Mouse (Mus musculus): Measurements from ENCODE around the gene Gm2a.

DNA sequence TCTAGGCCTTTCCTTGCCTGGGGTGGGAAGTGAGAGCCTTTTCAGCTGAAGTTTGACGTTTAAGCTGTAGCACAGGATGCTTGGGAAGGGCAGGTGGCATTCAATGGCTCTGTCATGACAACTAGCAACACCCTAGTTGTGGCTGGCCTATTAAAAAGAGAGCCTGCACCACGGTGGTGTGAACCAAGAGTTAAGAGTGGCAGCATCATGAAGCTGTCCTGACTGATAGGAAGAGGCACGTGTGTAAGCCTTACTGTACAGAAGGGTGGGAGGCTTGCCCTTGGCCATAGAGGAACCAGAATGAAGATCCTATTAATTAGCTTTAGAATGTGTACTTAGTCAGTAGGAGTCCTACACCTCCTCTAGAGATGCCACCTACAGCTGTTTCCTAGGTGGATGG is 30.5 kb downstream of the Gm2a start:
- TF ChIP-seq CTCF (IDR thresholded peaks at IDR 0.05 in 2 of 3, conservative IDR thresholded peaks at IDR 0.05 in 1 of 3; ENCODE audit: control insufficient read depth in 1 of 3, insufficient read depth in 1 of 3, low read depth in 2 of 3, low read length in 3 of 3, poor library complexity in 1 of 3, severe bottlenecking in 1 of 3): no peak
- TF ChIP-seq POLR2A (IDR thresholded peaks at IDR 0.05; ENCODE audit: control insufficient read depth in 1 of 2, insufficient read depth in 1 of 2, low read depth in 1 of 2, low read length in 2 of 2, poor library complexity in 1 of 2): no peak
- no peak for TF ChIP-seq ZC3H11A (IDR thresholded peaks at IDR 0.05; ENCODE audit: low read depth, low read length)
- no peak for TF ChIP-seq MXI1 (IDR thresholded peaks at IDR 0.05; ENCODE audit: low read depth, low read length)
